Mouse (Mus musculus) kidney, adult 2 months (tissue): ENCODE results near the gene Bax.

Source experiments
- CTCF ChIP-seq: fragments of 200-500 bp; conservative IDR thresholded peaks from 2 replicates; pipeline ENCODE4 v1.5.1; 2011; ENCODE audit warnings: low read depth, mild to moderate bottlenecking, control low read depth, low read length, moderate library complexity, mixed read lengths; ENCODE audit not compliant: insufficient read depth, insufficient read length
- POLR2A ChIP-seq: fragments of 200-500 bp; IDR thresholded peaks from one replicate; pipeline ENCODE4 v1.6.1; 2011; ENCODE audit warnings: low read depth, low read length, control low read depth

DNA sequence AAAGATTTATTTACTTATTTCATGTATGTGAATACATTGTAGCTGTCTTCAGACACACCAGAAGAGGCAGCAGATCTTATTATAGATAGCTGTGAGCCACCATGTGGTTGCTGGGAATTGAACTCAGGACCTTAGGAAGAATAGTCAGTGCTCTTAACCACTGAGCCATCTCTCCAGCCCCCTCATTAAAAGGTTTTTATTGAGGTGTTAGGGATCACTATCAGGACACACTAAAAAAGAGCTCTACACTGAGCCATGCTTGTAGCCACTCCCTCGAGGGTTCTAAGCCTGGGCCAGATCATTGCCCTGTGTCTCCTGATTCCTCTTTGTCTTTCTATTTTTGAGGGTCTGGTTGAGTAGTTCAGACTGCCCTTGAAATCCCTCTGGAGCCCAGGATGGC, 9.8 kb upstream of the Bax start:
- TF ChIP-seq CTCF, result no peak
- no peak for TF ChIP-seq POLR2A
